Mouse (Mus musculus): Measurements from ENCODE around the gene Strbp. TPM values are rescaled to one million over a fixed set of nuclear protein-coding genes. Genes with fewer than 3 reads are reported as not detected.

Gene Strbp
- total and polyA plus RNA-seq, 3 experiments: 1.5 to 61.7 (median 57.0) TPM

Small RNA genes lying within 50 kb of the gene (microRNA-seq; reads per million reads assigned to microRNA genes)
- 0 to 0.22 reads per million in 2 experiments for gene Mir5128

Other genes with a start within 250 kb of the Strbp start
- under 1 TPM; 0.73 to 0.98 TPM for gene Gpr21, start 187.5 kb downstream of the Strbp start, total RNA-seq (2021)
- gene Gpr21, start 187.5 kb downstream of the Strbp start, polyA plus RNA-seq (2012; rRNA removed): 0.04 TPM in 2 replicates
- gene Crb2, start 72.4 kb upstream of the Strbp start, total RNA-seq (2021): under 1 TPM; 0.32 to 0.73 TPM
- gene Crb2, start 72.4 kb upstream of the Strbp start, polyA plus RNA-seq (2012; rRNA removed): 0.47 and 0.86 TPM in 2 replicates